Comparison of ENCODE assay signal across 9 mouse cellular contexts in the genomic region with DNA sequence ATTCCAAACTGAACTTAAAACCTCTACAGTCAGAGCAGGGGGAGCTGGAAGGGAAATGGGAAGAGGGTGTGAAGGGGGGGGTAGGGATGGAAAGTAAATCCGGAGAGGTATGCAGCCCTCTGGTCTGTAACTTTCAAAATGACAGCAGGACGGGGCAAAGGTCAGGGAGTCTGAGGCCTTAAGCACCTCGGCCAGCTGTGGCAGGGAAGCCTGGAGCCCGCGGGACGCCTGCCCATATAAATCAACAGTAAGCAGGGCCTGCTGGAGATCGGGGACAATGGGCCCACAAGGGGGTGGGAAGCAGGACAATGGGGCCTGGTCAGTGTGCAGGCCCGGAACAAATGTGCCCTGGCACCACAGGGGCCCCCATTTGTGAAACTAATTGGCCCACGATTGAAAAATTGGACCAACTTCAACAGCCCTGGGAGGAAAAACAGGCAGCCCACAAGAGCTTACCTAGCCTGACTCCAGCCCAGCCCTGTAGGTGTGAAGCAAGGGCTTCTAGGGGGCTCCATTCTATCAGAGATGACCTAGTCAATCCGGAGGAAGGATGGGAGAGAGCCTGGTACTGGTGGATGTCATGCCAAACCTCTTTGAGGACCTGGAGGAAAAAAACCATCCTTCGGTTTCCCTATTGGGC.
A peak's percentile ranks its signal among the peaks of the same experiment; 100 is the strongest.
DNase-seq lines count a peak whose midpoint lies in the region; ATAC-seq and TF ChIP-seq lines count a peak whose summit lies in the region.
"Had no signal": no experiment of that assay in that cellular context is flagged by ENCODE, and none has a peak within 500 bp of the region (broad histone marks: within the 10 kb centered on the region; RNA-seq: fewer than 3 reads in every experiment).

No protein-coding gene starts in this region.

- H3K9ac ChIP-seq in forebrain, embryonic 12.5 days: no peak overlapping the region
- no peak overlapping the region for H3K9ac ChIP-seq in midbrain, postnatal 0 days (replicated peaks; ENCODE audit: low read length, poor library complexity, severe bottlenecking)
- H3K9ac ChIP-seq: stomach, embryonic 15.5 days had no signal

- TF ChIP-seq CTCF in midbrain, postnatal 0 days (IDR thresholded peaks at IDR 0.05): no peak

- H3K36me3 ChIP-seq in forebrain, embryonic 10.5 days (replicated peaks): peaks cover 7% of the 10 kb centered on the region
- H3K36me3 ChIP-seq in forebrain, embryonic 12.5 days (replicated peaks): no peaks in the 10 kb centered on the region
- H3K36me3 ChIP-seq in midbrain, postnatal 0 days (ENCODE audit: insufficient read depth, low read length): no peaks in the 10 kb centered on the region
- H3K36me3 ChIP-seq: stomach, embryonic 15.5 days had no signal

- peaks cover 87% of the 10 kb centered on the region for H3K4me1 ChIP-seq in forebrain, embryonic 10.5 days
- H3K4me1 ChIP-seq in forebrain, embryonic 12.5 days: peaks cover 67% of the 10 kb centered on the region
- H3K4me1 ChIP-seq in midbrain, postnatal 0 days (ENCODE audit: insufficient read depth, low read length): peaks cover 5% of the 10 kb centered on the region

- WGBS in forebrain, embryonic 10.5 days: 4% methylated on average over 11 of the region's 11 CpGs
- WGBS in forebrain, embryonic 12.5 days: 4% methylated on average over 11 of the region's 11 CpGs
- WGBS in midbrain, postnatal 0 days: 18% methylated on average over 11 of the region's 11 CpGs

- H3K27ac ChIP-seq in forebrain, embryonic 10.5 days: peak overlapping the region; percentile 72
- H3K27ac ChIP-seq in forebrain, embryonic 12.5 days: no peak overlapping the region
- no peak overlapping the region for H3K27ac ChIP-seq in midbrain, postnatal 0 days (ENCODE audit: low read depth, low read length)

- DNase-seq in forebrain, embryonic 10.5 days (ENCODE audit: extremely low spot score, low spot score): peak; percentile 76
- peak; percentile 18 for DNase-seq in ovary, postnatal 36 days (ENCODE audit: low spot score)
- DNase-seq in ovary, postnatal 14 days (ENCODE audit: low spot score): no peak
- DNase-seq in kidney, postnatal 10 days: peak; percentile 50
- peak; percentile 26 for DNase-seq in midbrain, postnatal 0 days (ENCODE audit: low spot score)
- DNase-seq in thymus, postnatal 25 days: no peak
- DNase-seq in testis, postnatal 10 days (ENCODE audit: low spot score): no peak

- H3K4me3 ChIP-seq in forebrain, embryonic 10.5 days: peak overlapping the region; percentile 9; the same call in 1 of the 2 replicates
- H3K4me3 ChIP-seq in forebrain, embryonic 12.5 days (replicated peaks): no peak overlapping the region
- no peak overlapping the region for H3K4me3 ChIP-seq in midbrain, postnatal 0 days (ENCODE audit: low read depth, low read length)
- H3K4me3 ChIP-seq: stomach, embryonic 15.5 days had no signal

- H3K4me2 ChIP-seq in forebrain, embryonic 12.5 days: no peak overlapping the region
- H3K4me2 ChIP-seq in midbrain, postnatal 0 days (ENCODE audit: low read depth, low read length, poor library complexity, severe bottlenecking): no peak overlapping the region
- H3K4me2 ChIP-seq: stomach, embryonic 15.5 days had no signal

- no peaks in the 10 kb centered on the region for H3K9me3 ChIP-seq in forebrain, embryonic 10.5 days
- H3K9me3 ChIP-seq in forebrain, embryonic 12.5 days: no peaks in the 10 kb centered on the region
- H3K9me3 ChIP-seq in midbrain, postnatal 0 days (ENCODE audit: low read length): no peaks in the 10 kb centered on the region
- H3K9me3 ChIP-seq: stomach, embryonic 15.5 days had no signal

- H3K27me3 ChIP-seq in forebrain, embryonic 10.5 days (ENCODE audit: poor library complexity, severe bottlenecking): peaks cover 13% of the 10 kb centered on the region
- peaks cover 70% of the 10 kb centered on the region for H3K27me3 ChIP-seq in forebrain, embryonic 12.5 days
- no peaks in the 10 kb centered on the region for H3K27me3 ChIP-seq in midbrain, postnatal 0 days (ENCODE audit: insufficient read depth, low read length)
- H3K27me3 ChIP-seq: stomach, embryonic 15.5 days had no signal

- ATAC-seq in forebrain, embryonic 12.5 days (ENCODE audit: low FRiP score): no peak
- no peak for ATAC-seq in midbrain, postnatal 0 days (ENCODE audit: low FRiP score)

Comparison
In these comparisons a context has a peak if more than half of its experiments do, and no peak if none do; other contexts are left out.
1. DNase-seq: peak in forebrain, embryonic 10.5 days (single experiment), ovary, postnatal 36 days (single experiment), kidney, postnatal 10 days (single experiment) and midbrain, postnatal 0 days (single experiment); none in ovary, postnatal 14 days (single experiment), thymus, postnatal 25 days (single experiment) and testis, postnatal 10 days (single experiment).